Mouse (Mus musculus) megakaryocyte-erythroid progenitor cell, adult 5-6 weeks (primary cell): ENCODE measurements around the gene Slc25a12. TPM values are rescaled to one million over a fixed set of nuclear protein-coding genes. Genes with fewer than 3 reads are reported as not detected.

Experiments
- total RNA-seq, 2 experiments: library from RNA; stranded (forward) in 1 of 2; stranded (reverse) in 1 of 2; fragments of 200-1000, 215-1000 nt in 1 of 2; fragments of >200 nt in 1 of 2; fragmentation: Nextera tagmentation in 1 of 2; gene quantifications; 2 replicates each; pipeline ENCODE4 v1.2.3; 2014 to 2017

The Slc25a12 gene
- total RNA-seq, 2 experiments from 2014 or later, result 26.8 to 42.3 TPM

Other genes with a start within 250 kb of the Slc25a12 start
- gene Cybrd1, start 249.8 kb downstream of the Slc25a12 start, total RNA-seq (2014; fragmentation: Nextera tagmentation), result 0.42 TPM in 1 of 2 replicates, not detected in the other
- gene Cybrd1, start 249.8 kb downstream of the Slc25a12 start, total RNA-seq (2017), result 0.23 and 0.42 TPM in 2 replicates
- 71.4 and 78.4 TPM in 2 replicates for gene Dync1i2, start 156.0 kb downstream of the Slc25a12 start, total RNA-seq (2014; fragmentation: Nextera tagmentation)
- gene Dync1i2, start 156.0 kb downstream of the Slc25a12 start, total RNA-seq (2017), result 124 and 126 TPM in 2 replicates
- 129 and 155 TPM in 2 replicates for gene Hat1, start 21.2 kb upstream of the Slc25a12 start, total RNA-seq (2014; fragmentation: Nextera tagmentation)
- gene Hat1, start 21.2 kb upstream of the Slc25a12 start, total RNA-seq (2017), result 232 and 241 TPM in 2 replicates
- 62.5 and 96.1 TPM in 2 replicates for gene Metap1d, start 85.5 kb upstream of the Slc25a12 start, total RNA-seq (2014; fragmentation: Nextera tagmentation)
- 18.1 and 47.5 TPM in 2 replicates for gene Metap1d, start 85.5 kb upstream of the Slc25a12 start, total RNA-seq (2017)
- not detected in 2 replicates for gene Dlx1, start 160.4 kb upstream of the Slc25a12 start, total RNA-seq (2014; fragmentation: Nextera tagmentation)
- 0.19 TPM in 1 of 2 replicates, not detected in the other for gene Dlx1, start 160.4 kb upstream of the Slc25a12 start, total RNA-seq (2017)
- not detected in 2 replicates for gene Dlx2, start 179.0 kb upstream of the Slc25a12 start, total RNA-seq (2014; fragmentation: Nextera tagmentation)
- gene Dlx2, start 179.0 kb upstream of the Slc25a12 start, total RNA-seq (2017), result not detected in 2 replicates